Mouse (Mus musculus): ENCODE measurements around the gene Mtmr10.

Mtmr10 gene

DNA sequence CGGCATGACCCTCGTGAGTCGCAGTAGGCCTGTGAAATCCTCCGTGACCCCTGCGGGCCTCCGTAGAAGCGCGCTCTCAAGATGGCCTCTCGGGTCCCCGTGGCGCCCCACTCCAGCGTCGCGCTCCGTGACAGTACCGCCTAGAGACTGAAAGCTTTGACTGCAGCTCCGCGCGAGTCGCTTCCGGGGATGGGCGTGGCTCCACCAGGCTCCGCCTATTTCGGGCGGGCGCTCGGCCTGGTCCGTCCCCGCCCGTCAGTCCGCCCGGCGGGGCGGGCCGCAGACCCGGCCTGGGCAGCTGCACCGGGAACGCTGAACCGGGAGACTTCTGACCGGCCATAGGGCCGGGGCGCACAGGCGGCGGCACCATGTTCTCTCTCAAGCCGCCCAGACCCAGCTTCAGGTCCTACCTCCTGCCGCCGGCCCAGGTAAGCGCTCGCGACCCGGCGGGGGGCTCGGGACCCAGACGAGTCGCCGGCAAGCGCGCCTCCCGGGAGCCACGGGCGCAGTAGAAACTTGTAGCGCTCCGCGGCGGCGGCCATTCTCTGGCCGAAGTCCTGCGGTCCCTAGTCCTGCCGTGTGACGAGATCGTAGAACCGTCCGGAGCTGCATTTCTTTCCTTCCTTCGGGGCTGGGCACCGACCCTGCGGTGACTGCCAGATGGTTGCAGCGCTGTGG is at the start of gene Mtmr10:
Gene Mtmr10 (plus strand): TSS at position 240 of the 678 bp plus-strand sequence.
- DNase-seq (ENCODE audit: low spot score in 2 of 2), result peak; percentile 93 to 97

GRCm38 (mm10) chr7:64237747-64238146 is 49.7 kb upstream of the Mtmr10 start:
- DNase-seq (ENCODE audit: low spot score in 2 of 2), result no peak

- DNase-seq (ENCODE audit: low spot score in 2 of 2), result no peak
Observed at GRCm38 (mm10) chr7:64238410-64239086, 48.9 kb upstream of the Mtmr10 start.

- DNase-seq (ENCODE audit: low spot score in 2 of 2), result no peak
Observed at GRCm38 (mm10) chr7:64239138-64239805, 48.2 kb upstream of the Mtmr10 start.

DNA sequence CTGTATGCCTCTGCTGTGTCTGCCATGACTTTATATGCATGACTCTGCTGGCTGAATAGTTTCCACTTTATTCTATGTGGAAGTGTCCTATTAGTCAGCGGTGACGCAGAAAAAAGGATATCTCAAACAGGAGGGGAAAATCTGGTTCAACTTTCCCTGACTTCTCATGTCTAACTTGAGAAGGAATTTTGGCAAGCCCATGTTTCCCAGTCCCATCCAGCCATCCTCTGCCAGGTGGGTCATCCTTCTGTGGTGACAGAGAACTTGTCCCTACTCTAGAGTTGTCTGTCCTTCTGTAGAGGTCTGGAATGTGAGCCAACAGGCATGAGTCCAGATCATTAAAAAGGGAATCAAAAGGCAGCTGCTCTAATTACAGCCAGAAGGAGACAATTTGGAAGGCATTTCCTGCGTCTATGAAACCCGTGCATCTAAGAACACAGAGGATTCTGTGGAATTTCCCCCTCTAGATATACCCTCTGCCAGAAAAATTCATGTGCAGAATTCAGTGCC is 47.6 kb upstream of the Mtmr10 start:
- DNase-seq (ENCODE audit: low spot score in 2 of 2), result no peak

- DNase-seq (ENCODE audit: low spot score in 2 of 2), result no peak
Observed at GRCm38 (mm10) chr7:64242424-64242823, 45.0 kb upstream of the Mtmr10 start.

GRCm38 (mm10) chr7:64244371-64244770 is 43.1 kb upstream of the Mtmr10 start:
- DNase-seq (ENCODE audit: low spot score in 2 of 2), result no peak

DNA sequence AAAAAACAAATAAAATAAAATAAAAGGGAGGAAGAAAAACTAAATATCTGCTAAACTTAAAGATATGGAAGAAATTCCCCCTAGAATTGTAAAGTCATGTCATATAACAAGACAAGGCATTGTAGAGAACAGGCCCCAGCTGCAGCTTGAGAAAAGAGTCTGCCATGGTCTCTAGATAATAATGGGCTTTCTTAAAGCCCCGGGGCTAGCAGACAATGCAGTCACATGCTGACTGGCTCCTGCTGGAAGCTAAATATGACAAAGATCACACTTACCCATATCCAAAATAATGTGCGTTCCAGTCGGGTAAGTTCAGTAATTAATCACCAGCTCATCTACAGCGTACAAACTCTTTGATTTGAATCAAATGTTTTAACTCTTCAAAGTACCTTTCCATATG is 40.7 kb upstream of the Mtmr10 start:
- DNase-seq (ENCODE audit: low spot score in 2 of 2), result no peak

DNA sequence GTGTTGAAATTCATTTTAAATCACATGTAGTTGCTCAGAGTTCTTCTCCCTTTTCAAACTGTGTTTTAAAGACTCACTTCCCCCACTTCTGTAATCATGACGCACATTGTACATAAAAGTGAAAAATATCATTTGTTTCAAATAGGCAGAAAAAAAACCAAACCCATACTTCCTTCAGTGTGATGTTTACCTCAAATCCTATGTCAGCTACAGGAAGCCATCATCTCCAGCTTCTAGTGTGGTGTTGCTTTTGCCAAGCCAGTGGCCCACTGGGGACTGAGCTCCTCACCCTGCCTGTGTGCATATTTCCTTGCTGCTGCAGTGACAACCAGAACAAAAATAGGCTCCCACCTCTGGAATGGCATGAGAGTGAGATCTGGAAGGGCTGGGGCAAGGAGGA is 39.1 kb upstream of the Mtmr10 start:
- DNase-seq (ENCODE audit: low spot score in 2 of 2), result no peak

- no peak for DNase-seq (ENCODE audit: low spot score in 2 of 2)
Observed at GRCm38 (mm10) chr7:64249715-64250114, 37.7 kb upstream of the Mtmr10 start.

DNA sequence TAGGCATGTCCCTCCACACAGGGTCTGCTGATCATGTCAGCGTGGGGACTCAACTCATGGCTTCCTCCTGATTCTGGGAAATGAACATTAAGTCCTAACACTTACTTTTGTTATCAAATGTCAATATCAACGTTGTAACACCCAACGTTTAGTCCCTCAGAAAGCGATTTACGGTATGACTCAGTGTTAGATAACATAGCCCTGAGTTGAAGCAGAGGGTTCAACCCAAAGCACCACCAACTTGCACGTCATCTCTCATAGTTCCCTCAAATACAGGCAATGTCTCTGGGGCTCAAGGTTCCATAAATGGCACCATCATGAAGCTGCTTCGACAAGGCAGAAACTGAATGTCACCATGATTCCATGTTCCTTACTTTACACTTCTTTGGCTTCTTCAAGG is 37.0 kb upstream of the Mtmr10 start:
- no peak for DNase-seq (ENCODE audit: low spot score in 2 of 2)

DNA sequence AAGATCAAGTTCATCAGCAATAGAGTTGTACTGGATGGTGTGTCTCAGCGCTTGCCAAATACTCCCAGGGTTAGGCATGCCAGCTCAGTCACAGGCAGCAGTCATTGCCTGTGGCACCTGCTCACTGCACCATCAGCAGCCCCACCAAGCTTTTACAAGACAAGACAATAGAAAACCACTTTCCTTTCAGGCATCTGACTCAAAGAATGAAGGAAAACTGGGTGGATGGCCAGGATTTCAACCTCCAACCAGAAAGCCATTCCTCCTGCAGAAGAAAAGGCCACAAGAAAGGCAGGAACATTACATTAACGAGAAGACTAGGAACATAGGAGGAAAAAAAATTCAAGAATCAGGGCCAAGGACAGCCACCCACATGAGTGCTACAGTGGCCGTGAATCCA is 33.7 kb upstream of the Mtmr10 start:
- DNase-seq (ENCODE audit: low spot score in 2 of 2), result no peak

- no peak for DNase-seq (ENCODE audit: low spot score in 2 of 2)
Observed at GRCm38 (mm10) chr7:64265502-64266279, 21.8 kb upstream of the Mtmr10 start.

DNA sequence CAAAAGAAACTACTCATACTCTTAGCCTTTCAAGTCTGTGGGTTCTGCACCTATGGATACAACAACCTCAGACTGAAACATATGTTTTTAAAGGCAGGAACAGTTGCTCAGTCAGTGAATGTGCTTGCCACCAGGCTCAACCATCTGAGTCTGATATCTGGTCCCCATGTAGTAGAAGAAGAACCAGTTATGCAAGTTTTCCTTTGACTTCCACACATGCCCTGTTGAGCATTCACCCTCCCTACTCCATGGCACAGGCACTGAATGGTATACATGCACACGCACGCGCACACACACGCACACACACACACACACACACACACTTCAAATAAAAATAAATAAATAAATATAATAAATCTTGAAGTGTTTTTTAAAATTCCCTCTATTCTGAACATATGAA is 20.9 kb upstream of the Mtmr10 start:
- no peak for DNase-seq (ENCODE audit: low spot score in 2 of 2)

GRCm38 (mm10) chr7:64271926-64272325 is 15.5 kb upstream of the Mtmr10 start:
- no peak for DNase-seq (ENCODE audit: low spot score in 2 of 2)

DNA sequence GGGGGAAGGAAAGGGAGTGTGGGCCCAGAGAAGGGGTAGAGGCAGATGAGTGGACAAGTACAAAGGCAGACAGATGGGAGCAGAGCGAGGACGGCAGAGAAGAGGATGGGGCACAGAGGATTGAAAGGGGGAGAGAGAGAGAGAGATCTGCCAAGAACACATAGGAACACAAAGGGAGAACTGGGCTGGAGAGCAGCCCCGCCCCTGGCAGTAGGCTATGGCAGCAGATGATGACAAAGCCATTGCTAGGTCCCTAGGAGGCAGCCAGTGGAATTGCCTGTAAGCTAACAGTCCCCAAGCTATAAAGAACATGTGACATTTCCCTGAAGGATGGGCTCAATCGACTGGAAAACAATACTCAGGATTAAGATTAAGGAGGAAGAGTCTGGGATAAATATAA is 11.9 kb upstream of the Mtmr10 start:
- DNase-seq (ENCODE audit: low spot score in 2 of 2), result no peak

GRCm38 (mm10) chr7:64276921-64277320 is 10.5 kb upstream of the Mtmr10 start:
- DNase-seq (ENCODE audit: low spot score in 2 of 2), result no peak

DNA sequence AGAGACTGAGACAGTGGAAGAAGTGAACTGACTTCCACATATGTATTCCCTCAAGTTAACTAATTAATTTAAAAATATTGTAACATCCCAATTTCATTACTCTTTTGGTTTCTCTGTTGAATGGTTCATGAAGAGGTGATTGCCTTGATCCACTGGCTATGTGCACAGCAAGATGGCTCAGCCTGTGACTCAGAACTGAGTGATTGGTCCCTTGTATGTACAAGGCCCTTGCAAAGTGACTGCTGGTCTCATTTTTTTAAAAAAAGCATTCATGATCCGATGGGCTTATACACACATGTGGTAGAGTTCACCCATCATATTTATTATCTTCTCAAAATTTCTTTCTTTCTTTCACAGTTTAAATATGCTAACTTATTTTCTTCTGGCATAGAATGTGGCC is 8.9 kb upstream of the Mtmr10 start:
- DNase-seq (ENCODE audit: low spot score in 2 of 2), result no peak

DNA sequence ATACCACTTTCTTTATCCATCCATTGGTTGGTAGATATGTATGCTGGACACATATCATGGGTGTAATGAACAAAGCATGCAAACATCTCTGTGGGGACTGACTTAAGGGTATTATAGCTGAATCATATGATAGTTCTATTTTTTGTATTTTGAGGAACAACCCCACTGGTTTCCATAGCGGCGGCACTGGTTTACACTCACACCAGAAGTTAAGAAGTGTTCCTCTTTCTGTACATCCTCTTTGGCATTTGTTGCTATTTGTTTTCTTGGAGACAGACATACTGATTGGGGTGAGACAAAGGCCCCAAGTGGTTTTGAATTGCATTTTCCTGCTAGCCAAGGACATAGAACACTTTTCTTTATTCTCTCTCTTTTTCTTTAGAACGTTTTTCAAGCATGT is 7.9 kb upstream of the Mtmr10 start:
- DNase-seq (ENCODE audit: low spot score in 2 of 2), result no peak

DNA sequence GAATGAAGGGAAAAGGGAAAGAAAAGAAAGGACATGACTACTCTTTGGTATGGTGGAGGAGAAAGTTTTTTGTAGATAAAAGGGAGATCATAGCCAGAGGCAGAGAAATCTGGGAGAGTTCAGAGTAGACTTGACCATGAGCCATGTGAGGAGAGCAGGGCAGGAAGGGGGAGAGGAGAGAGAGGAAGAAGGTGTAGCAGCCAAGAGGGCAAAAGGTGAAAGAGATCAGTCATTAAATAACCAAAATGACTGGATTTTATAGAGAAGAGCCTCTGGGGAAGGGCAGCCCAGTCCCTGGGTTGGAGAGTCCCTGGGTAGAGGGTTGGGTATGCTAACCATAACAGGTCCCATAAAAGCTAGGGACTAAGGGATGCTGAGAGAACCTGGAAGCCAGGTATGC is 887 bp upstream of the Mtmr10 start:
- DNase-seq (ENCODE audit: low spot score in 2 of 2), result no peak

DNA sequence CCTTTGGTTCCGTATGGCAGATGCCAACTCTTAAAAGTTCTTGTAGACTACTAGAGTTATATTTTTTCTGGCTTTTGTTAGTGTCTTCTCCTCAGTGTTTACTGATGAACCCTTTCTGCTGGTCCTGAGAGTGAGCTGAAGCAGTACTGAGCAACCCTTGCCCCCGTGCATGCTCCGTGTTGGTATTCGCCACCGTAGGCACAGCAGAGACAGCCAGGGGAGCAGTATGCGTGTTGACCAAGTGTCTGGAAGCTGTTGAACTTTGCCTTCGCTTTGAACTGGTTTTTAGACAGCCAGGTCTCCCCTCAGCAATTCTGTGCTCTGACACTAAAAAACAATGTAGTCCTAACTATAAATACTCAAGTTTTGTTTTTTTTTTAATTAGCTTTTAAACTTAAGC is 2.0 kb downstream of the Mtmr10 start:
- DNase-seq (ENCODE audit: low spot score in 2 of 2), result no peak

DNA sequence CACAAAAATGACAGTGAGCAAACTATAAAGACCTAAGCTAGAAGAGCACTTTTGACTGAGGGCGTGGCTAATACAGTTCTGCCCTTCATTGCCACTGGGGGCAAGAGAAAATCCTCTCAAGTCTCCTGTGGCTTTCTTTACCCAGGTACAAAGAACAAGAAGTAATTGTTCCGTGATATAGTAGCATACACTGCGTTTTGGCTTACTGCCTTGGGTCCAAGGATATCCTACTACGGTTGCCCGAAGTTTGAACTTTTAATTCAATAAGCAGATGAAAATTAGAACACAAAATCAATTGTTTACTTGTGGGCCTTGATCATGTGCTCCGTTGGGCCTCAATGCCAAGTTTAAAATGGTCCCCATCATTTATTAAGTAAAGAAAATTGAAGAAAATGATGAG is 3.0 kb downstream of the Mtmr10 start:
- DNase-seq (ENCODE audit: low spot score in 2 of 2), result no peak
